Mouse (Mus musculus) pancreas, adult 10 weeks (tissue): Measurements from ENCODE around the gene Rptor. TPM values are rescaled to one million over a fixed set of nuclear protein-coding genes. Genes with fewer than 3 reads are reported as not detected.

ENCODE experiments used
- polyA plus RNA-seq: library from polyadenylated mRNA; stranded (reverse); fragments of 350-450 nt; fragmentation: Illumina TruSeq; extraction: RNeasy Lipid Tissue Mini Kit (QIAGEN cat#74804); gene quantifications from one replicate; pipeline ENCODE4 v1.2.3, GENCODE M21; 2015; ENCODE audit warnings: low read depth, low replicate concordance; ENCODE audit not compliant: insufficient read depth

Gene Rptor
- polyA plus RNA-seq: 3.1 TPM

DNA sequence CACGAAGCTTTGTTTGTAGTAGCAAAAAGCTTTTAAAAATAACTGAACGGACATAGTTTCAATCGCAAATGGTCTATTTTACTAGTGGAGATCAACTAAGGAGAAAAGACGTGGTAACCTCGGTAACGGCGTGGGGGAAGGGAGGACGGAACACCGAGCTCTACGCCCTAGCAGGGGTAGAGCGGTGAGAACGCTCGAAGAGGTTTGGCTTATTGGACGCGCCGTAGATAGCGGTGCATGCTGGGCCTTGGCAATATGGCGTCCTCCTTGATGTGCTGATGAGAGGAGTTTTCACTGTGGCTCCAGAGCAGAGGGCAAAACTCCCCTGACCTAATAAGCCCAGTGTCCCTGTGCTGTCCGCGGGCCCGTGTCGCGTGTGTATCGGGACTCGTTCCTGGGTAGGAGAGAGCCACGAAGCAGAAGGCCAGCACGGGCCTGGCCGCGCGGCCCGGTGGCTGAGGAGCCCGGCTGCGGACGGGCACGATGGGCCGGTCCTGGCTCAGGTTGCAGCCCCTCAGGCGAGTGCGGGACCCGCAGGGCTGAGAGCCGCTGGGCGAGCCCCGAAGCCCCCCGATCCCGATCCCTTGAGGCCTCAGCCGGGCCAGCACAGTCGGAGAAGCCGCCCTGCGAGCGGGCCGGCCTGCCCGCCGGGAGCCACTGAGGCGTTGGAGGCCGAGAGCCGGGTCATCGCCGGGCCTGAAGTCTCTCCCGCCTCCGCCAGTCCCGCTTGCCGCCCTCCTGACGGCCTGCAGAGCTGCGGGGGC, at the start of gene Rptor:
Gene Rptor, plus strand, starts transcription at position 143 of the 764 bp plus-strand sequence.

DNA sequence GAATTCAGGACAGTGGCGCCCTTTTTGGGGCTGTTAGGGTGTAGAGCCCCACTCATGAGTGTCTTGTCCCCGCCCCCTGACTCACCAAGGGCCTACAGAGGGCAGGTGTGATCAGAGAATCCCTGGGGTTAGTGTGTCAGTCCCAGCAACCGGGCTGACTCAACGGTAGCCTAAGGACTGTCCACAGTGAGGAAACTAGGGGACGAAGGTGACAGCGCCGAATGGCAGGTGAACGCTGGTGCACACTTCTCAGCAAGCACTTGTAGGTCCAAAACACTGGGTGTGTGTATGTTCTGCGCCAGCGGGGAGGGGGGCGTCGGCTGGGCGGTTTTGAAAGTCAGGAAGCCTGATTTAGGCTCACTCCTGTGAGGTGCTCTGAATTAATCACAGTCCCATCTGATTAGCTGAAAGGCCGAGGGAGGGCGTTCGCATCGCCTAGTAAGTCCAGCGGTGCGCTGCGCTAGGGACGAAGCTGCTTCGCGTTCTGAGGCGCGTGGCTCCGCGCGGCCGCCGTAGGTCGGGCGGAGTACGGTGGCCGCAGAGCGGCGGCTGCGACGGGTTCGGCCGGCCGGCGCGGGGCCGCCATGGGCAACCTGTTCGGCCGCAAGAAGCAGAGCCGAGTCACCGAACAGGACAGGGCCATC, 310.7 kb downstream of the Rptor start, which contains the start of gene Chmp6:
Gene Chmp6, plus strand, starts transcription at position 151 of the 644 bp plus-strand sequence.

DNA sequence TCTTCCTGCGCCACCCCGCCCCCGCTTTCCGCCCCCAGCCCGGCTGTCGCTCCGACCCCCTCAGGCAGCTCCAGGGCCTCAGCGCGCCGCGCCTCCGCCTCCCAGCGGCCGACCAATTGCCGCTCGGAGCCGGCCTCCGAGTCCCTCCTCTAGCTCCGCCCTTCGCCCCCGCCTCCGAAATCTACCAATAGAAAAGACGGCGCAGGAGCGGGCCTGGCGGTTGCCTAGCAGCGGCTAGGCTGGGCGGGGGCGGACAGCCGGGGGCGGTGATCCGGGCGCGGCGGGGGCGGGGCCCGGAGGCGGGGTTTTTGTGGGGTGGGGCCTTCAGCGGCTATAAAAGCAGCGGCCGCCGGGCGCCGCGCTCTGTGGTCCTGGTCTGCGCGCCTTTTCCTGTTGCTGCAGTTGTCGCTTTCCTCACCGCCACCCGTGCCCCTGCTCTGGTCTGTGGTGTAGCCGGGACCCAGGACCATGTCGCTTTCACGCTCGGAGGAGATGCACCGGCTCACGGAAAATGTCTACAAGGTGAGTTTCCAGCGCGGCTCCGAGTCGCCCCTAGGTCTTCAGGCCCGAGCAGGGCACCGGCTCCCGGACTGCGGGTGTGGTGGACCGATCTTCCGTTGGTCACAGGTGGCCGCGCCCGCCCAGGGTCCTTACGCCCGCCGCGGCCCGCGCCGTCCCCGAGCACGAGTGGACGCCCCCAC, 340.2 kb downstream of the Rptor start, which contains the start of gene Baiap2:
Gene Baiap2, plus strand, starts transcription at position 37 of the 701 bp plus-strand sequence.

Other genes starting within 250 kb of the Rptor start
- 2.6 TPM for gene Sgsh, start 247.4 kb upstream of the Rptor start, polyA plus RNA-seq
- 1.8 TPM for gene Slc26a11, start 247.3 kb upstream of the Rptor start, polyA plus RNA-seq
- 14.9 TPM for gene Rnf213, start 209.8 kb upstream of the Rptor start, polyA plus RNA-seq
- gene Endov, start 111.6 kb upstream of the Rptor start, polyA plus RNA-seq: 3.1 TPM
- gene Nptx1, start 55.2 kb upstream of the Rptor start, polyA plus RNA-seq: 0.59 TPM